Mouse (Mus musculus) lung, postnatal 0 days (tissue): ENCODE results near the gene Ccser1.

Experiments used
- CTCF ChIP-seq: IDR thresholded peaks from 2 replicates; pipeline ENCODE4 v1.5.1; 2016; ENCODE audit warnings: antibody characterized with exemption, mild to moderate bottlenecking
- EP300 ChIP-seq: IDR thresholded peaks from 2 replicates; pipeline ENCODE4 v1.6.1; 2016; ENCODE audit warnings: antibody characterized with exemption, mild to moderate bottlenecking, control low read depth

GRCm38 (mm10) chr6:61936656-61937055 is 756.5 kb downstream of the Ccser1 start:
- TF ChIP-seq CTCF (no peak), EP300 (no peak)
